Mouse (Mus musculus) cortical plate, adult 2 months (tissue): ENCODE results near the gene H2-Aa.

Experiments
- CTCF ChIP-seq: fragments of 200-500 bp; IDR thresholded peaks from 2 replicates; pipeline ENCODE4 v1.5.1; 2011; ENCODE audit warnings: mild to moderate bottlenecking, control low read depth, low read length; ENCODE audit not compliant: insufficient read depth; ENCODE audit errors: extremely low read depth
- POLR2A ChIP-seq: fragments of 200-500 bp; IDR thresholded peaks from 2 replicates; pipeline ENCODE4 v1.6.1; 2011; ENCODE audit warnings: mild to moderate bottlenecking, low read length, control low read depth; ENCODE audit not compliant: insufficient read depth; ENCODE audit errors: extremely low read depth

DNA sequence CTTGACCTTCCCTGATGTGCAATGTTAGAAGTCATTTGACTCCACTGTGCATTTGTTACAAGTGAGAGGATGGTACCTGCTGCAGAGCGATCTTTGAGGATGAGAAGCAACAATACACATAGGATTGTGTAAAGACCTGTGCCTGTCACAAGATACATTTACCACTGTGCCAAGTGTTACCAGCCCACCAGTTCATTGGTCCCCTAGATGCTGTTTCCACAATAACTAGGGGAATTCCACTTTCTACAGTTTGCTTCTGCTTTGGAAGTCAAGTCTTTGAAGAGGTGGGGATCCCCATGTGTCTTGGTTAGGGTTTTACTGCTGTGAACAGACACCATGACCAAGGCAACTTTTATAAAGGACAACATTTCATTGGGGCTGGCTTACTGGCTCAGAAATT, 43.6 kb upstream of the H2-Aa start:
- TF ChIP-seq CTCF (no peak), POLR2A (no peak)
